1 mouse cellular context compared by ENCODE assay signal in the genomic region with DNA sequence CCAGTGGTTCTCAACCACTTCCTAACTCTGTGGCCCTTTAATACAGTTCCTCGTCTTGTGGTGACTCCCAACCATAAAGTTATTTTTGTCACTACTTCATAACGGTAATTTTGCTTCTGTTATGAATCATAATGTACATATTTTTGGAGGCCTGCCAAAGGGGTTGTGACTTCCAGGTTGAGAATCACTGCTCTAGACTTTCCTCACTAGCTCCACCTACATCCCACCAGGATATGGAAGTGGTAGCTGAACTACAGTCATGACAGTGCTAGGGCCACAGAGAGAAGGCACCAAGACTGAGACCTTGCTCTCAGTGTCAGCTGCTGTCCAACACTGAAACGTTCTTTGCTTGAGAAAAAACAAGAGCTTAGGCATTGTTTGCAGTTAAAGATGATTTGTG.
TF ChIP-seq lines count a peak whose summit lies in the region.

No protein-coding gene starts in this region.

TF ChIP-seq in MEL, 35 proteins besides CTCF, POLR2A, EP300 and RAD21 (continued from another document):
- no peak for TF ChIP-seq USF1 (IDR thresholded peaks at IDR 0.05; ENCODE audit: low read depth, low read length)
- no peak for TF ChIP-seq GATA1 (IDR thresholded peaks at IDR 0.05; ENCODE audit: low read depth, low read length)
- TF ChIP-seq ELF1 (IDR thresholded peaks at IDR 0.05; ENCODE audit: low read depth, low read length), result no peak
- no peak for TF ChIP-seq CHD1 (IDR thresholded peaks at IDR 0.05; ENCODE audit: low read depth, low read length)
- TF ChIP-seq ZKSCAN1 (IDR thresholded peaks at IDR 0.05; ENCODE audit: low read depth, low read length), result no peak
- TF ChIP-seq BHLHE40 (IDR thresholded peaks at IDR 0.05; ENCODE audit: borderline replicate concordance, low read depth, low read length), result no peak
- no peak for TF ChIP-seq KAT2A (conservative IDR thresholded peaks at IDR 0.05; ENCODE audit: low read depth, low read length)
- no peak for TF ChIP-seq TCF12 (IDR thresholded peaks at IDR 0.05; ENCODE audit: low read depth, low read length)
- TF ChIP-seq CHD2 (IDR thresholded peaks at IDR 0.05; ENCODE audit: low read length), result no peak
- no peak for TF ChIP-seq MAX (IDR thresholded peaks at IDR 0.05; ENCODE audit: low read length)
- TF ChIP-seq POLR2AphosphoS2 (IDR thresholded peaks at IDR 0.05; ENCODE audit: low read length), result no peak
- no peak for TF ChIP-seq SIN3A (IDR thresholded peaks at IDR 0.05; ENCODE audit: low read length)
